Mouse (Mus musculus) myocyte (in vitro differentiated cells): ENCODE measurements around the gene Renbp. TPM values are rescaled to one million over a fixed set of nuclear protein-coding genes. Genes with fewer than 3 reads are reported as not detected.

Experiments used
- H3K27me3 ChIP-seq: one replicate; pipeline ENCODE4 v1.6.1; 2011; ENCODE audit not compliant: control insufficient read depth, insufficient read depth, insufficient read length
- H3K36me3 ChIP-seq: one replicate; pipeline ENCODE4 v1.6.1; 2011; ENCODE audit not compliant: control insufficient read depth, insufficient read depth
- H3K4me2 ChIP-seq: one replicate; pipeline ENCODE4 v1.6.1; 2011; ENCODE audit warnings: low read depth, control low read depth
- H3K4me3 ChIP-seq: one replicate; pipeline ENCODE4 v1.5.1; 2011; ENCODE audit warnings: mild to moderate bottlenecking, control low read depth, moderate library complexity
- H3K79me2 ChIP-seq: one replicate; pipeline ENCODE4 v1.6.1; 2011; ENCODE audit not compliant: control insufficient read depth, insufficient read depth
- H3ac ChIP-seq: one replicate; pipeline ENCODE4 v1.6.1; 2011; ENCODE audit not compliant: control insufficient read depth, insufficient read length
- CEBPB ChIP-seq: IDR thresholded peaks from 2 replicates; pipeline ENCODE4 v1.6.1; 2011; ENCODE audit warnings: mild to moderate bottlenecking, moderate library complexity; ENCODE audit not compliant: poor library complexity, insufficient read depth, severe bottlenecking
- E2F4 ChIP-seq: IDR thresholded peaks from one replicate; pipeline ENCODE4 v1.6.1; 2011; ENCODE audit warnings: mild to moderate bottlenecking, control low read depth, moderate library complexity; ENCODE audit not compliant: insufficient read depth
- MAX ChIP-seq: IDR thresholded peaks from one replicate; pipeline ENCODE4 v1.6.1; 2011; ENCODE audit warnings: low read depth, mild to moderate bottlenecking, control low read depth
- MYOD1 ChIP-seq, 3 experiments: IDR thresholded peaks; one replicate each; pipeline ENCODE4 v1.6.1; 2011; ENCODE audit warnings: control low read depth in 2 of 3, low read depth in 2 of 3, mild to moderate bottlenecking in 2 of 3, moderate library complexity in 1 of 3; ENCODE audit not compliant: insufficient read length in 2 of 3, control insufficient read depth in 1 of 3
- MYOG ChIP-seq, 3 experiments: IDR thresholded peaks; one replicate each; pipeline ENCODE4 v1.6.1; 2011; ENCODE audit warnings: control low read depth in 2 of 3, low read depth in 2 of 3, mild to moderate bottlenecking in 2 of 3; ENCODE audit not compliant: insufficient read length in 2 of 3, control insufficient read depth in 1 of 3, insufficient read depth in 1 of 3
- POLR2A ChIP-seq: IDR thresholded peaks from one replicate; pipeline ENCODE4 v1.6.1; 2011; ENCODE audit warnings: low read depth, mild to moderate bottlenecking, control low read depth, moderate library complexity; ENCODE audit not compliant: insufficient read length
- POLR2AphosphoS2 ChIP-seq: IDR thresholded peaks from one replicate; pipeline ENCODE4 v1.6.1; 2011; ENCODE audit warnings: low read depth, control low read depth; ENCODE audit not compliant: insufficient read length
- REST ChIP-seq: IDR thresholded peaks from one replicate; pipeline ENCODE4 v1.6.1; 2011; ENCODE audit warnings: mild to moderate bottlenecking, control low read depth, moderate library complexity; ENCODE audit not compliant: insufficient read depth, insufficient read length
- SRF ChIP-seq: IDR thresholded peaks from one replicate; pipeline ENCODE4 v1.6.1; 2011; ENCODE audit warnings: low read depth; ENCODE audit not compliant: control insufficient read depth, insufficient read length
- TCF12 ChIP-seq: IDR thresholded peaks from one replicate; pipeline ENCODE4 v1.6.1; 2011; ENCODE audit warnings: mild to moderate bottlenecking, control low read depth; ENCODE audit not compliant: poor library complexity, insufficient read depth, severe bottlenecking
- TCF3 ChIP-seq: IDR thresholded peaks from one replicate; pipeline ENCODE4 v1.6.1; 2011; ENCODE audit warnings: low read depth, control low read depth; ENCODE audit not compliant: insufficient read length
- USF1 ChIP-seq: IDR thresholded peaks from one replicate; pipeline ENCODE4 v1.6.1; 2011; ENCODE audit warnings: low read depth, mild to moderate bottlenecking, control low read depth, moderate library complexity
- polyA plus RNA-seq: library from polyadenylated mRNA; unstranded; fragments of >200 nt; fragmentation: generic; extraction: Trizol; gene quantifications from one replicate; pipeline ENCODE4 v1.2.1, GENCODE M21; 2012; ENCODE audit warnings: missing spikeins

Renbp gene
- polyA plus RNA-seq, 1 experiment = 103 TPM

DNA sequence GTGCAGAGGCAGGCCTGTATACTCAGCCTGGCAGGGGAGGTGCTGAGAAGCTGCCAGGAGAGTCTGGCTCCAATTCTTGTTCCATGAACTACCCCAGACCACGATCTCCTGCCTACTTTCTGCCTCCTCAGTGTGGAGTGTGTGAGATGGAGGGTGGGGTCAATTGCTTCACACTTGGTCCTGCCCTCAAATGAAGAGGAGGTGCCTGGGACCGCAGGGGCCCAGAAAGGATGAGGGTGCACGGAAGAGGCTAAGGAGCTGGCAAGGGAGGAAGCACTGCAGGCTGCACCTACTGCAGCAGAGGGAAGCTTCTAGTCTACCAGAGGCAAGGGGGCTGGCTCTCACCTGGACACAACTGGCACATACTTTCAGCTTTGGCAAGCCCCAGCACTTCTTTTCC is 33.7 kb upstream of the Renbp start:
- peak overlapping the region; percentile 82 for H3K4me2 ChIP-seq
- H3K79me2 ChIP-seq = peaks cover 62% of the 10 kb centered on the region
- no peak overlapping the region for H3ac ChIP-seq
- TF ChIP-seq TCF3 = no peak
- TF ChIP-seq POLR2AphosphoS2 = no peak
- TF ChIP-seq MYOD1 (IDR thresholded peaks at IDR 0.05; ENCODE audit: control insufficient read depth in 1 of 3, insufficient read length in 2 of 3, low read depth in 2 of 3) = no peak
- no peak for TF ChIP-seq USF1
- TF ChIP-seq POLR2A = no peak
- TF ChIP-seq CEBPB = no peak
- TF ChIP-seq MYOG (IDR thresholded peaks at IDR 0.05; ENCODE audit: control insufficient read depth in 1 of 3, insufficient read depth in 1 of 3, insufficient read length in 2 of 3, low read depth in 2 of 3) = no peak
- no peak for TF ChIP-seq REST
- no peak for TF ChIP-seq SRF
- no peak for TF ChIP-seq MAX
- no peak for TF ChIP-seq E2F4
- no peak for TF ChIP-seq TCF12
- H3K36me3 ChIP-seq = no peaks in the 10 kb centered on the region
- peak overlapping the region; percentile 89 for H3K4me3 ChIP-seq
- H3K27me3 ChIP-seq = no peaks in the 10 kb centered on the region

DNA sequence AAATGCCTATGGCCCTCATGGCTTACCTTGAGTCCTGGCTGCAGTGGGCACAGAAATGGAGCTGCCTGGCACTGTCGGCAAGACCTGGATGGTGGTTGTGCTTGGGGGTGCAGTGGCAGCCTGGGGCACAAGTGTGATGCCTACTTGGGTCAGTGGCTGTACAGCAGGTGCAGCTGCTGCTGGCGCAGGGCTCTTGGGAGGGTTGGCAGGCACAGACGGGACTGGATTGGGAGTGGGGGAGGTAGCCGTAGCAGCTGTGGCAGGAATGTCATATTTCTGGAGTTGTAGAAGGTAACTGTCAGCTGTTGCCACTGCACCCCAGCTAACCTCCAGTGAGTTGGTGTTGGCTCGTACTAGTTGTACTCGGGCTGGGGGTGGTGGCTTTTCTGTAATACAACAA is 24.3 kb upstream of the Renbp start:
- peaks cover under 1% of the 10 kb centered on the region for H3K79me2 ChIP-seq
- TF ChIP-seq MYOG (IDR thresholded peaks at IDR 0.05; ENCODE audit: control insufficient read depth in 1 of 3, insufficient read depth in 1 of 3, insufficient read length in 2 of 3, low read depth in 2 of 3) = peak in 2 of 3 experiments; percentile 89 to 98
- no peak for TF ChIP-seq TCF3
- peak in 2 of 3 experiments; percentile 56 to 92 for TF ChIP-seq MYOD1 (IDR thresholded peaks at IDR 0.05; ENCODE audit: control insufficient read depth in 1 of 3, insufficient read length in 2 of 3, low read depth in 2 of 3)
- peak; percentile 43 for TF ChIP-seq TCF12

DNA sequence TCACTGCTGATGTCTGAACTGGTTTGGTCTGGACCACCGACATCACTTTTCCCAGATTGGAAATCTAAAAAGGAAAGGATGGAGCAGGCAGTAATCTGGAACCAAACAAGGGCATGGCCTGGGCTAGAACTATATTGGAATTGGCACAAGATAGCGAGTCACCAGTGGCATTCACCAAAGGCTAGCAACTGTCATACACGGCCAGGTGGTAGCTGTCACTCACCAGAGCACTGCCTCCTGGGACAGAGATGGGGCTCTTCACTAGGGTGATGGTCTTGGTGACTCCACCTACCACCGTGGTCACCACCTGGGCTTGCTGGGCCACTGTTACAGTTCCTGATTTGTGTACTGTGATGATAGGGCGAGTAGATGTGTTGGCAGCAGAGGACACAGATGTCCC is 22.0 kb upstream of the Renbp start:
- Histone ChIP-seq H3K27me3 (no peaks in the 10 kb centered on the region), H3K4me3 (no peak overlapping the region), H3K79me2 (no peaks in the 10 kb centered on the region), H3K36me3 (peaks cover 9% of the 10 kb centered on the region), H3ac (no peak overlapping the region), H3K4me2 (no peak overlapping the region)
- TF ChIP-seq POLR2A (no peak), MAX (no peak), MYOG (IDR thresholded peaks at IDR 0.05; ENCODE audit: control insufficient read depth in 1 of 3, insufficient read depth in 1 of 3, insufficient read length in 2 of 3, low read depth in 2 of 3) (no peak), E2F4 (no peak), USF1 (no peak), SRF (no peak), MYOD1 (IDR thresholded peaks at IDR 0.05; ENCODE audit: control insufficient read depth in 1 of 3, insufficient read length in 2 of 3, low read depth in 2 of 3) (peak in 1 of 3 experiments; percentile 61), REST (no peak), TCF12 (no peak)

More for the DNA sequence above, 24.3 kb upstream of the Renbp start:
- H3ac ChIP-seq = no peak overlapping the region
- no peak overlapping the region for H3K4me2 ChIP-seq
- H3K4me3 ChIP-seq = no peak overlapping the region
- H3K36me3 ChIP-seq = peaks cover 8% of the 10 kb centered on the region
- no peaks in the 10 kb centered on the region for H3K27me3 ChIP-seq

DNA sequence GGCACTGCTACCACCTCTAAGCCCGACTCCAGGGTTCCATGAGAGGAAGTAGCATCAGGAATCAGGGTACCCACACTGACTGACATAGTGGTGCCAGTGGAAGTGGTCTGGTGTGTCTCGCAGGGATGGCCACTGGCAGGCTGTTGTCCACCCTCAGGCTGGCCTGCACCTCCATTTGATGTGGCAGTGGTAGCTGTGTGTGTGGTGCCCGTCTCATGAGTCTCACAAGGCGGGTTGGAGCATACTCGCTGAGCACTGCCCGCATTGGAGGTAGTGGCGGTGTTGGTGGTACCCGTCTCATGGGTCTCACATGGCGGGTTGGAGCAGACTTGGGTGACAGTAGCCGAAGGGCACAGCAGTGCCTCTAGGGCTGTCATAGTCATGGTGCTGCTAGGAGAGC is 18.7 kb upstream of the Renbp start:
- TF ChIP-seq CEBPB = no peak
- TF ChIP-seq TCF3 = no peak
- no peak overlapping the region for H3ac ChIP-seq
- no peaks in the 10 kb centered on the region for H3K27me3 ChIP-seq
- H3K36me3 ChIP-seq = peaks cover 15% of the 10 kb centered on the region
- H3K4me2 ChIP-seq = no peak overlapping the region
- no peak overlapping the region for H3K4me3 ChIP-seq
- H3K79me2 ChIP-seq = no peaks in the 10 kb centered on the region

DNA sequence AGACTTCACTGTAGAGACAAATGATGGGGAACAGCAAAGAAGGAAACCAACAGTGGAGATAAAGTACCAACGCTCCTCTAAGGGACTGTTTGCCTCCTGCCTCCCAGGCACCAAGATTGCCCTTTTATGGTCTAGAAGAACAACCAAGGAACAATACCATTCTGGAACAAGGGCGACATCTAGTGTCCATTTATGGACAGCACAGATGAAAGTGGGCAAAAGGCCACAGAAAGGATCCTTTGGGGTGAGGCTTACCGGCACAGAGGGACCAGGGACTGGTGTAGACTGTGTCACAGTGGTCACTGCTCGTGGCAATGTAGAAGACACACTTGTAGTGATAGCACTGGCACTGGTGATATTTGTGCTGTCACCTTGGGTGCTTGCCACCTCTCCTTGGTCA is 18.0 kb upstream of the Renbp start:
- Histone ChIP-seq H3K36me3 (peaks cover 15% of the 10 kb centered on the region), H3K4me2 (no peak overlapping the region), H3ac (no peak overlapping the region), H3K79me2 (no peaks in the 10 kb centered on the region), H3K4me3 (no peak overlapping the region), H3K27me3 (no peaks in the 10 kb centered on the region)
- TF ChIP-seq SRF = peak; percentile 84
- TF ChIP-seq E2F4 = no peak

DNA sequence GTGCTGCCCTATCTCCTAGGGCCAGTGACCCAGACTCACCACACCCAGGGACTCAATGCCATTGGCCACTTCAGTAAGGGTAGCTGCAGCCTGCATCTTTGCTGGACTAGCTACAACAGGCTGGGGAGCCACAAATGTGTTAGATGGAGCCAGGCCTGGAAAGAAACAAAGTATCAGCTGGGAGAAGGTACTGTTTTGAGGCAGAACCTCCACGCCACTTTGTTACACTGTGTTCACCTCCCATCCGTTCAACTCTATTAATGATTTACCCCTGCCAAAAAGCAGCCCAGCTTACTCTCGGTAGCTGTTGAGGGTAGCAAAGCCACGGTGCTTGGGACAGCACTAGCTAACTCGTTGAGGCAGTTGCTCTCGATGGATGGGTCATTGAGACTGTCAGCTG is 16.2 kb upstream of the Renbp start:
- Histone ChIP-seq H3K36me3 (peaks cover 16% of the 10 kb centered on the region), H3ac (no peak overlapping the region), H3K27me3 (no peaks in the 10 kb centered on the region), H3K79me2 (no peaks in the 10 kb centered on the region), H3K4me3 (no peak overlapping the region), H3K4me2 (no peak overlapping the region)
- TF ChIP-seq POLR2A (no peak), REST (no peak), E2F4 (no peak), MYOG (IDR thresholded peaks at IDR 0.05; ENCODE audit: control insufficient read depth in 1 of 3, insufficient read depth in 1 of 3, insufficient read length in 2 of 3, low read depth in 2 of 3) (no peak), MAX (no peak), MYOD1 (IDR thresholded peaks at IDR 0.05; ENCODE audit: control insufficient read depth in 1 of 3, insufficient read length in 2 of 3, low read depth in 2 of 3) (no peak), CEBPB (no peak), SRF (no peak), USF1 (no peak), TCF12 (no peak), POLR2AphosphoS2 (no peak), TCF3 (no peak)
